Mouse (Mus musculus): ENCODE results near the gene Nid2. TPM values are rescaled to one million over a fixed set of nuclear protein-coding genes. Genes with fewer than 3 reads are reported as not detected.

Nid2 gene
- total and polyA plus RNA-seq, 3 experiments, result not detected

- no peak for TF ChIP-seq BHLHE40 (IDR thresholded peaks at IDR 0.05; ENCODE audit: borderline replicate concordance, low read depth, low read length)
- peak; percentile 55 for TF ChIP-seq KAT2A (conservative IDR thresholded peaks at IDR 0.05; ENCODE audit: low read depth, low read length)
- peak; percentile 40; the same call in 1 of the 2 replicates for TF ChIP-seq NRF1 (IDR thresholded peaks at IDR 0.05; ENCODE audit: insufficient read depth, low read depth, low read length, poor library complexity, severe bottlenecking)
These were observed 72.5 kb downstream of the Nid2 start, which contains the start of gene Rtraf (continued) for GRCm38 (mm10) chr14:19823321-19824142.

- Histone ChIP-seq H3K36me3 (ENCODE audit: control insufficient read depth in 1 of 2, insufficient read depth in 2 of 2, low read length in 2 of 2) (peaks cover 7 to 8% of the 10 kb centered on the region in 2 experiments), H3K27ac (ENCODE audit: control insufficient read depth, low read depth, low read length) (no peak overlapping the region), H3K4me3 (ENCODE audit: control insufficient read depth in 1 of 2, insufficient read depth in 1 of 2, low read depth in 2 of 2, low read length in 2 of 2) (no peak overlapping the region), H3K9me3 (replicated peaks; ENCODE audit: insufficient read depth, low read length) (no peaks in the 10 kb centered on the region), H3K4me1 (ENCODE audit: control insufficient read depth in 1 of 2, insufficient read depth in 2 of 2, low read length in 2 of 2) (peaks cover 2 to 6% of the 10 kb centered on the region in 2 experiments; a peak in 3 of 4 replicates), H3K9ac (ENCODE audit: control insufficient read depth, low read depth, low read length, poor library complexity, severe bottlenecking) (no peak overlapping the region), H3K79me2 (ENCODE audit: control insufficient read depth, insufficient read depth, low read length, poor library complexity) (peaks cover 12% of the 10 kb centered on the region), H3K27me3 (ENCODE audit: control insufficient read depth in 1 of 2, insufficient read depth in 2 of 2, low read length in 2 of 2) (peaks cover 5 to 8% of the 10 kb centered on the region in 2 experiments)
- TF ChIP-seq CHD2 (IDR thresholded peaks at IDR 0.05; ENCODE audit: low read length) (no peak), MYB (IDR thresholded peaks at IDR 0.05; ENCODE audit: low read depth, low read length) (no peak), EP300 (IDR thresholded peaks at IDR 0.05; ENCODE audit: low read depth in 1 of 2, low read length in 2 of 2) (no peak), RAD21 (IDR thresholded peaks at IDR 0.05; ENCODE audit: low read depth, low read length) (no peak), MAZ (IDR thresholded peaks at IDR 0.05; ENCODE audit: low read depth, low read length) (no peak), TBP (IDR thresholded peaks at IDR 0.05; ENCODE audit: low read depth, low read length) (no peak), ZKSCAN1 (IDR thresholded peaks at IDR 0.05; ENCODE audit: low read depth, low read length) (no peak), CHD1 (IDR thresholded peaks at IDR 0.05; ENCODE audit: low read depth, low read length) (no peak), MXI1 (IDR thresholded peaks at IDR 0.05; ENCODE audit: low read depth, low read length) (no peak)
- DNase-seq (ENCODE audit: low read depth, low spot score), result no peak
These were observed 74.4 kb downstream of the Nid2 start for GRCm38 (mm10) chr14:19825481-19825880.

DNA sequence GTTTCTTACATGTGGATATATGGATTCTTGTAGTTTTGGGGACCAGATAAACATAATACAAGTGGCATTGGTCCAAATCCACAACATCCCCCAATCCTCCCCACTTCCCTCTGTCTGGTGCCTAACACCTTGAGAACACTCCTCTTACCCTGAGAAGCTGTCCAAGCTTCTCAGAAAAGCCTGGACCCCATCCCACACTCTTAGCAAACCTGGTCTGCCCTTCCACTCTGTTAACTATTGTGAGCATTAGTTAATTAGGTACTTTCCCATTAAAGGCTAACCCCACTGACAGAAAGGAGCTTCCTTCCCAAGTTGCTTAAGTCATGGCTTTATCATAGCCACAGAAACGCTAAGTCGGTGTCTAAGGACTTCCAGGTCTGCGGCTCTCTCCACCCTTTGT, 85.2 kb downstream of the Nid2 start:
- DNase-seq (ENCODE audit: low read depth, low spot score), result no peak
- no peaks in the 10 kb centered on the region; a peak in 1 of 4 replicates for H3K36me3 ChIP-seq (ENCODE audit: control insufficient read depth in 1 of 2, insufficient read depth in 2 of 2, low read length in 2 of 2)
- no peak overlapping the region for H3K27ac ChIP-seq (ENCODE audit: control insufficient read depth, low read depth, low read length)
- H3K9ac ChIP-seq (ENCODE audit: control insufficient read depth, low read depth, low read length, poor library complexity, severe bottlenecking), result no peak overlapping the region
- no peak overlapping the region for H3K4me3 ChIP-seq (ENCODE audit: control insufficient read depth in 1 of 2, insufficient read depth in 1 of 2, low read depth in 2 of 2, low read length in 2 of 2)
- no peaks in the 10 kb centered on the region for H3K9me3 ChIP-seq (replicated peaks; ENCODE audit: insufficient read depth, low read length)
- TF ChIP-seq POLR2AphosphoS5 (IDR thresholded peaks at IDR 0.05; ENCODE audit: borderline replicate concordance, low read depth, low read length) (no peak), MYC (IDR thresholded peaks at IDR 0.05; ENCODE audit: low read depth, low read length) (no peak), NRF1 (IDR thresholded peaks at IDR 0.05; ENCODE audit: insufficient read depth, low read depth, low read length, poor library complexity, severe bottlenecking) (no peak), TAL1 (IDR thresholded peaks at IDR 0.05; ENCODE audit: low read length) (no peak), ETS1 (IDR thresholded peaks at IDR 0.05; ENCODE audit: low read depth, low read length) (no peak), USF2 (IDR thresholded peaks at IDR 0.05; ENCODE audit: borderline replicate concordance in 1 of 2, insufficient read depth in 1 of 2, low read depth in 1 of 2, low read length in 2 of 2) (no peak), RAD21 (IDR thresholded peaks at IDR 0.05; ENCODE audit: low read depth, low read length) (no peak), MAZ (IDR thresholded peaks at IDR 0.05; ENCODE audit: low read depth, low read length) (no peak), CHD1 (IDR thresholded peaks at IDR 0.05; ENCODE audit: low read depth, low read length) (no peak), ZNF384 (IDR thresholded peaks at IDR 0.05; ENCODE audit: low read depth, low read length) (no peak), GATA1 (IDR thresholded peaks at IDR 0.05; ENCODE audit: low read depth, low read length) (no peak), JUND (IDR thresholded peaks at IDR 0.05; ENCODE audit: low read depth, low read length) (no peak), MAFK (IDR thresholded peaks at IDR 0.05; ENCODE audit: borderline replicate concordance, low read depth, low read length) (no peak), SIN3A (IDR thresholded peaks at IDR 0.05; ENCODE audit: low read length) (no peak), KAT2A (conservative IDR thresholded peaks at IDR 0.05; ENCODE audit: low read depth, low read length) (no peak), MAX (IDR thresholded peaks at IDR 0.05; ENCODE audit: low read length) (no peak), MEF2A (IDR thresholded peaks at IDR 0.05; ENCODE audit: extremely low read depth, insufficient replicate concordance, low read depth, low read length, poor library complexity, severe bottlenecking) (no peak)
- no peaks in the 10 kb centered on the region for H3K79me2 ChIP-seq (ENCODE audit: control insufficient read depth, insufficient read depth, low read length, poor library complexity)
- peaks cover 0 to 2% of the 10 kb centered on the region in 2 experiments; a peak in 2 of 4 replicates for H3K27me3 ChIP-seq (ENCODE audit: control insufficient read depth in 1 of 2, insufficient read depth in 2 of 2, low read length in 2 of 2)
- H3K4me1 ChIP-seq (ENCODE audit: control insufficient read depth in 1 of 2, insufficient read depth in 2 of 2, low read length in 2 of 2), result peaks cover 0 to 3% of the 10 kb centered on the region in 2 experiments; a peak in 1 of 4 replicates

Measured in MEL (cell line).